8 mouse cellular contexts compared by ENCODE assay signal in genomic region chr7:30599933-30600353, GRCm38 (mm10). TPM values are rescaled to one million over a fixed set of nuclear protein-coding genes. Genes with fewer than 3 reads are reported as not detected.
DNase-seq lines count a peak whose midpoint lies in the region; ATAC-seq lines count a peak whose summit lies in the region.

No protein-coding gene starts in this region.

- peaks cover 3% of the 10 kb centered on the region; the same call in 1 of the 2 replicates for H3K4me1 ChIP-seq in intestine, embryonic 15.5 days (replicated peaks)

- 2% methylated on average over 16 of the region's 16 CpGs for WGBS in intestine, embryonic 15.5 days

- H3K27ac ChIP-seq in intestine, embryonic 15.5 days: peak overlapping the region; percentile 40

- peak; percentile 95 for DNase-seq in adrenal gland, adult 2 months
- DNase-seq in embryo, embryonic 9.5 days (ENCODE audit: extremely low spot score): peak; percentile 73
- DNase-seq in gastrocnemius, postnatal 4 days (ENCODE audit: low spot score in 2 of 2): peak; percentile 47 to 77
- peak; percentile 92 to 93 for DNase-seq in left cerebral cortex, postnatal 10 days (ENCODE audit: extremely low spot score in 1 of 2, low spot score in 2 of 2)
- DNase-seq in right cerebral cortex, postnatal 14 days: peak; percentile 92
- peak; percentile 81 for DNase-seq in urinary bladder, postnatal 25 days (ENCODE audit: low spot score)

- no peaks in the 10 kb centered on the region for H3K36me3 ChIP-seq in intestine, embryonic 15.5 days

- intact Hi-C loops in left cerebral cortex, postnatal 10 days (cut with DNase I): no loop called here

- H3K9ac ChIP-seq in intestine, embryonic 15.5 days: no peak overlapping the region

- peak; percentile 93 for ATAC-seq in intestine, embryonic 15.5 days
- peak; percentile 99 for ATAC-seq in megakaryocyte progenitor cell, adult 5-6 weeks (replicated peaks; ENCODE audit: poor library complexity)

- no peak overlapping the region for H3K4me3 ChIP-seq in intestine, embryonic 15.5 days (replicated peaks)

- no peaks in the 10 kb centered on the region for H3K27me3 ChIP-seq in intestine, embryonic 15.5 days (replicated peaks)

- H3K9me3 ChIP-seq in intestine, embryonic 15.5 days: no peaks in the 10 kb centered on the region

- peak overlapping the region; percentile 30 for H3K4me2 ChIP-seq in intestine, embryonic 15.5 days (replicated peaks)

RNA-seq across cellular contexts. Expression of gene Zbtb32, which starts 1.2 kb away (rescaled TPM):
- under 1 TPM in 1 of 2 experiments, not detected in 1; 0.46 TPM for total RNA-seq in adrenal gland, adult 2 months (2021)
- 0.44 and 0.45 TPM in 2 replicates for polyA plus RNA-seq in adrenal gland, adult 2 months (2012; rRNA removed)
- total RNA-seq in gastrocnemius, postnatal 4 days (2021): not detected
- 0.87 and 1.6 TPM in 2 replicates for polyA plus RNA-seq in intestine, embryonic 15.5 days (2015; fragmentation: Nextera tagmentation; extraction: Ambion mirVana)
- total RNA-seq in left cerebral cortex, postnatal 10 days (2021): not detected
- not detected in 2 replicates for total RNA-seq in megakaryocyte progenitor cell, adult 5-6 weeks (2015)
- total RNA-seq in megakaryocyte progenitor cell, adult 5-6 weeks (2017): not detected in 2 replicates

RNA-seq across cellular contexts. Expression of gene Kmt2b, which starts 11.4 kb away (rescaled TPM):
- 10 to 100 TPM; 28.5 to 41.4 TPM for total RNA-seq in adrenal gland, adult 2 months (2021)
- 50.2 and 50.4 TPM in 2 replicates for polyA plus RNA-seq in adrenal gland, adult 2 months (2012; rRNA removed)
- total RNA-seq in gastrocnemius, postnatal 4 days (2021): 10 to 100 TPM; 34.0 to 34.2 TPM
- polyA plus RNA-seq in intestine, embryonic 15.5 days (2015; fragmentation: Nextera tagmentation; extraction: Ambion mirVana): 6.5 and 7.2 TPM in 2 replicates
- 10 to 100 TPM; 54.1 to 56.9 TPM for total RNA-seq in left cerebral cortex, postnatal 10 days (2021)
- 72.2 and 99.8 TPM in 2 replicates for total RNA-seq in megakaryocyte progenitor cell, adult 5-6 weeks (2015)
- 11.7 and 14.5 TPM in 2 replicates for total RNA-seq in megakaryocyte progenitor cell, adult 5-6 weeks (2017)

RNA-seq across cellular contexts. Expression of gene Upk1a, which starts 12.7 kb away (rescaled TPM):
- under 1 TPM in 1 of 2 experiments, not detected in 1; 0.21 TPM for total RNA-seq in adrenal gland, adult 2 months (2021)
- polyA plus RNA-seq in adrenal gland, adult 2 months (2012; rRNA removed): 1.3 and 1.5 TPM in 2 replicates
- total RNA-seq in gastrocnemius, postnatal 4 days (2021): under 1 TPM; 0.32 to 0.67 TPM
- polyA plus RNA-seq in intestine, embryonic 15.5 days (2015; fragmentation: Nextera tagmentation; extraction: Ambion mirVana): 8.5 and 10.0 TPM in 2 replicates
- under 1 TPM in 1 of 2 experiments, not detected in 1; 0.32 TPM for total RNA-seq in left cerebral cortex, postnatal 10 days (2021)
- total RNA-seq in megakaryocyte progenitor cell, adult 5-6 weeks (2015): 0.61 and 1.3 TPM in 2 replicates
- total RNA-seq in megakaryocyte progenitor cell, adult 5-6 weeks (2017): 0.14 TPM in 1 of 2 replicates, not detected in the other

RNA-seq across cellular contexts. Expression of gene Cox6b1, which starts 26.0 kb away (rescaled TPM):
- 1,000 to 10,000 TPM; 1,292 to 2,642 TPM for total RNA-seq in adrenal gland, adult 2 months (2021)
- polyA plus RNA-seq in adrenal gland, adult 2 months (2012; rRNA removed): 223 and 275 TPM in 2 replicates
- total RNA-seq in gastrocnemius, postnatal 4 days (2021): 1,000 to 10,000 TPM; 1,025 to 1,032 TPM
- polyA plus RNA-seq in intestine, embryonic 15.5 days (2015; fragmentation: Nextera tagmentation; extraction: Ambion mirVana): 1,191 and 1,300 TPM in 2 replicates
- total RNA-seq in left cerebral cortex, postnatal 10 days (2021): 100 to 1,000 TPM; 736 to 789 TPM
- 325 and 346 TPM in 2 replicates for total RNA-seq in megakaryocyte progenitor cell, adult 5-6 weeks (2015)
- 428 and 592 TPM in 2 replicates for total RNA-seq in megakaryocyte progenitor cell, adult 5-6 weeks (2017)

RNA-seq across cellular contexts. Expression of gene Igflr1, which starts 34.7 kb away (rescaled TPM):
- total RNA-seq in adrenal gland, adult 2 months (2021): 1 to 10 TPM; 3.0 to 3.8 TPM
- 6.9 and 10.1 TPM in 2 replicates for polyA plus RNA-seq in adrenal gland, adult 2 months (2012; rRNA removed)
- 1 to 10 TPM; 1.5 to 1.7 TPM for total RNA-seq in gastrocnemius, postnatal 4 days (2021)
- 2.2 and 2.9 TPM in 2 replicates for polyA plus RNA-seq in intestine, embryonic 15.5 days (2015; fragmentation: Nextera tagmentation; extraction: Ambion mirVana)
- 1 to 10 TPM; 1.5 to 1.8 TPM for total RNA-seq in left cerebral cortex, postnatal 10 days (2021)
- 7.2 and 9.2 TPM in 2 replicates for total RNA-seq in megakaryocyte progenitor cell, adult 5-6 weeks (2015)
- total RNA-seq in megakaryocyte progenitor cell, adult 5-6 weeks (2017): not detected in 2 replicates
